Mouse (Mus musculus) intestine, embryonic 15.5 days (tissue): Measurements from ENCODE around the gene Atf1. TPM values are rescaled to one million over a fixed set of nuclear protein-coding genes. Genes with fewer than 3 reads are reported as not detected.

Experiments
- ATAC-seq: fragments of 200-750 bp; cut with Nextera tagmentation; 2 replicates; pipeline ENCODE4 v1.8.0; 2017; ENCODE audit warnings: moderate TSS enrichment, moderate library complexity
- H3K27ac ChIP-seq: fragments of 300-500 bp; sonication (generic); 2 replicates; pipeline ENCODE4 v1.5.1; 2015; ENCODE audit warnings: mild to moderate bottlenecking, inconsistent platforms
- H3K27me3 ChIP-seq: fragments of 300-500 bp; sonication (generic); replicated peaks from 2 replicates; pipeline ENCODE4 v1.6.1; 2015; ENCODE audit warnings: inconsistent platforms
- H3K36me3 ChIP-seq: fragments of 300-500 bp; sonication (generic); 2 replicates; pipeline ENCODE4 v1.6.1; 2015; ENCODE audit warnings: inconsistent platforms
- H3K4me1 ChIP-seq: fragments of 300-500 bp; sonication (generic); replicated peaks from 2 replicates; pipeline ENCODE4 v1.6.1; 2015; ENCODE audit warnings: inconsistent platforms
- H3K4me2 ChIP-seq: fragments of 300-500 bp; sonication (generic); replicated peaks from 2 replicates; pipeline ENCODE4 v1.6.1; 2015; ENCODE audit warnings: mild to moderate bottlenecking, inconsistent platforms
- H3K4me3 ChIP-seq: fragments of 300-500 bp; sonication (generic); replicated peaks from 2 replicates; pipeline ENCODE4 v1.5.1; 2015; ENCODE audit warnings: inconsistent platforms
- H3K9ac ChIP-seq: fragments of 300-500 bp; sonication (generic); 2 replicates; pipeline ENCODE4 v1.6.1; 2015; ENCODE audit warnings: inconsistent platforms
- H3K9me3 ChIP-seq: fragments of 300-500 bp; sonication (generic); 2 replicates; pipeline ENCODE4 v1.6.1; 2016; ENCODE audit warnings: inconsistent platforms
- WGBS: fragments of 180-500 bp; shearing (Covaris S2); methylation state at CpG from one replicate; pipeline ENCODE4 v1.1.7; 2015; 5-methylcytosine and 5-hydroxymethylcytosine counted together
- polyA plus RNA-seq: library from polyadenylated mRNA; unstranded; fragments of >200 nt; fragmentation: Nextera tagmentation; extraction: Ambion mirVana; gene quantifications from 2 replicates; pipeline ENCODE4 v1.2.1, GENCODE M21; 2015

Gene Atf1
- polyA plus RNA-seq, 1 experiment from 2014 or later, result 44.5 TPM

GRCm38 (mm10) chr15:100188962-100189404 is 38.6 kb upstream of the Atf1 start:
- ATAC-seq, result peak; percentile 51; the same call in 1 of the 2 replicates
- Histone ChIP-seq H3K4me3 (no peak overlapping the region), H3K36me3 (peaks cover 25% of the 10 kb centered on the region), H3K4me2 (no peak overlapping the region), H3K27me3 (no peaks in the 10 kb centered on the region), H3K4me1 (peaks cover 5% of the 10 kb centered on the region; the same call in 1 of the 2 replicates), H3K9me3 (no peaks in the 10 kb centered on the region), H3K27ac (no peak overlapping the region), H3K9ac (no peak overlapping the region)
- 53% methylated on average over 14 of the region's 14 CpGs for WGBS

- H3K9ac ChIP-seq, result no peak overlapping the region
- 94% methylated on average over 5 of the region's 5 CpGs for WGBS
Observed at GRCm38 (mm10) chr15:100190083-100190482, 37.5 kb upstream of the Atf1 start.

DNA sequence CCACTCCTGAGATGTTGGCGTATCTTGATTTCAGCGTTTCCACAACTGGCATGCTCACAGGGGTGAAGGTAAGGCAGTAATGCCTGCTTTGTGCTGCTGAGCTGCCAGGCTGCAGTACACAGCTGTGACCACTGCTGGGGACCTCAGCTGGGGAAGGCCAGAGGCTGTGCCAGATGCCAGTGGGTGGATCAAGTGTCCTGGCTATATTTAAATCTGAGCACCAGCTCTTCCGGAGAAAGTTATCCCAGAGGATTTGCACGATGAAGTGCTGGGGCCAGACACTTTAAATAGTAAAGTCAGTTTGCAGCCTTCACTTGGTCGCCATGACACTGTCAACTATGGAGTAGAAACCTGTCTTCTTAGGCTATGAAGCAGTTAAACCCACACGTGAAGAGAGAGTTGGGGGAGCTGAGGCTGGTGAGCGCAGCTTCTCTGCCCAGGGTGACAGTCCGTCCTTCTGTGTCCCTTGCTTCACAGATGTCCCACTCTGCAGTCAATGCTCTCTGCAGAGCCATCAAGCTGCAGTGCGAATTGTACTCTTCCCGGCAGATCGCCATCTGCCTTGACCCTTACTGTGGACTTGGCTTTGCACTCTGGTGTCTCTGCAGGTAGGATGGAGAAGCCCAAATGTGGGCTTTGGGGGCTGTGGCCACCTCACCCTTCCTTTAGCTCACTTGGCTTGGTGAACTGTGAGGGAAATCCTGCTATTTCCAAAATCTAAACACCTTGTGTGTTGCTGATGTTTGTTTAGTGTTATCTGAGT is 28.5 kb upstream of the Atf1 start:
- H3K9me3 ChIP-seq, result no peaks in the 10 kb centered on the region
- H3K4me1 ChIP-seq, result no peaks in the 10 kb centered on the region
- 0 out of 2 replicates have a peak, but pooled peaks cover 11% of the 10 kb centered on the region for H3K36me3 ChIP-seq
- H3K27ac ChIP-seq, result no peak overlapping the region
- no peaks in the 10 kb centered on the region for H3K27me3 ChIP-seq
- H3K4me2 ChIP-seq, result no peak overlapping the region
- no peak for ATAC-seq
- H3K4me3 ChIP-seq, result no peak overlapping the region
- 87% methylated on average over 11 of the region's 11 CpGs for WGBS
- no peak overlapping the region for H3K9ac ChIP-seq

More at GRCm38 (mm10) chr15:100190083-100190482, 37.5 kb upstream of the Atf1 start:
- Histone ChIP-seq H3K4me2 (no peak overlapping the region), H3K9me3 (no peaks in the 10 kb centered on the region), H3K27me3 (no peaks in the 10 kb centered on the region), H3K27ac (no peak overlapping the region), H3K36me3 (peaks cover 19% of the 10 kb centered on the region), H3K4me3 (no peak overlapping the region), H3K4me1 (peaks cover 5% of the 10 kb centered on the region; the same call in 1 of the 2 replicates)
- no peak for ATAC-seq

- Histone ChIP-seq H3K9me3 (no peaks in the 10 kb centered on the region), H3K4me2 (no peak overlapping the region), H3K9ac (no peak overlapping the region), H3K27ac (no peak overlapping the region), H3K4me3 (no peak overlapping the region), H3K4me1 (no peaks in the 10 kb centered on the region), H3K36me3 (0 out of 2 replicates have a peak, but pooled peaks cover 11% of the 10 kb centered on the region), H3K27me3 (no peaks in the 10 kb centered on the region)
- ATAC-seq, result no peak
- 74% methylated on average over 3 of the region's 3 CpGs for WGBS
Observed at GRCm38 (mm10) chr15:100199790-100200189, 27.8 kb upstream of the Atf1 start.

DNA sequence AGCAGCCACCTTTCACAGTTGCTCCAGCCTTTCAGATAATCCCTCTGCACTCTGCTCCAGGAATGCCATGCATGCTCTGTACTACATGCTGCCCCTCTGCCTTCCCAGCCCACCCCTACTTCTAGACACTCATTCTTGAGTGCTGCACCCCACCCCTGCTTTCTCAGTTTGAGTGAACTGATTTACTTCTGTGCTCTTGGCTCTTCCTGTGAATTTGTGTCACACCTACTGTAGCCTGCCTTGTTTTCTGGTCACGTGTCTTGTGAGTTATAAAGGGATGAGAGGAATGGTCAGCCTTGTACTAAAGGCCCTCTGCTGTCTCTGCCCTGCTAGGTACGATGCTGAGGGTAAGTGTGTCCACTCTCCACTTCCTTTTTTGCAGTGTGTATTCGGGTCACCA is 25.8 kb upstream of the Atf1 start:
- Histone ChIP-seq H3K36me3 (peaks cover 8% of the 10 kb centered on the region; the same call in 1 of the 2 replicates), H3K27me3 (no peaks in the 10 kb centered on the region), H3K4me1 (no peaks in the 10 kb centered on the region), H3K4me3 (no peak overlapping the region), H3K9me3 (no peaks in the 10 kb centered on the region), H3K4me2 (no peak overlapping the region), H3K9ac (no peak overlapping the region), H3K27ac (no peak overlapping the region)
- no peak for ATAC-seq
- WGBS, result 93% methylated on average over 3 of the region's 3 CpGs

GRCm38 (mm10) chr15:100202431-100203015 is 25.1 kb upstream of the Atf1 start:
- no peaks in the 10 kb centered on the region for H3K4me1 ChIP-seq
- peaks cover 12% of the 10 kb centered on the region; the same call in 1 of the 2 replicates for H3K36me3 ChIP-seq
- no peak overlapping the region for H3K27ac ChIP-seq
- 83% methylated on average over 4 of the region's 4 CpGs for WGBS
- H3K9ac ChIP-seq, result no peak overlapping the region
- H3K27me3 ChIP-seq, result no peaks in the 10 kb centered on the region
- no peak for ATAC-seq
- no peak overlapping the region for H3K4me2 ChIP-seq
- no peak overlapping the region for H3K4me3 ChIP-seq
- no peaks in the 10 kb centered on the region for H3K9me3 ChIP-seq

DNA sequence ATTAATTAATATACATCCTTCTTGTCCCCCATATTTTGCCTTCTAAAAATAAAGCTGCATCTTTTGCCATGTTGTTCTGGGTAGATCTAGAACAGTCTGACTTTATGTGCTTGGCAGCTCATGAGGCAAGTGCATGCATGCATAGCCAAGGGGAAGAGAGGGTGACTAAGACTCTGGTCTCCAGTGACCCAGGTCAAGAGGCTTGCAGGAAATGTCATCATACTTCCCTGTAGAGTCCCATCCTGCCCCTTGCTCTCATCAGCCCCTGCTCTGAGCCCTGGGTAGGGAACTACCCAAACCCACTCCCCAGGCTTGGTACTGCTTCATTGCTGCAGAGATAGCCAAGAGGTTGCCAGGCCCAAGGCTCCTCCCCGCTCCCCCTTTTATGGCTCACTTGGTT is 23.0 kb upstream of the Atf1 start:
- peak overlapping the region; percentile 23; the same call in 1 of the 2 replicates for H3K27ac ChIP-seq
- no peak for ATAC-seq
- 72% methylated on average over 1 of the region's 1 CpGs for WGBS

DNA sequence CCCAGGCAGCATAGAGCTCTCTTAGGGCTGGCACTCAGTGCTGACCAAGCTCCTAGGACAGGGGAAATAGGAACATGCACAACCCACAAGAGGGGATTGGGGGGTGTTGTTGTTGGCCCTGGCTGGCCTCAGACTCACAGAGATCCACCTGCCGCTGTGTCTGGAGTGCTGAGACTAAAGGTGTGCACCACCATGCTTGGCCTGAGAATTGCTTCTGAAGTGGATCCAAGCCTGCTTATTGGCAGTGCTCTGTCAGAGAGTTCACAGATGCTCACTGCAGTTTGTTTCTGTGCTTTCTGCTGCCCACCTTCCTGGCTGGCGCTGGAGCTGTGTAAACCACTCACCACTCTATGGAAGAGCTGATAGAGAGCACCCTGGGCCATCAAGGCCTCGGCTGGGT is 17.6 kb upstream of the Atf1 start:
- Histone ChIP-seq H3K9ac (no peak overlapping the region), H3K4me1 (no peaks in the 10 kb centered on the region), H3K36me3 (peaks cover 38% of the 10 kb centered on the region), H3K9me3 (no peaks in the 10 kb centered on the region), H3K27ac (no peak overlapping the region), H3K4me2 (no peak overlapping the region), H3K4me3 (no peak overlapping the region), H3K27me3 (no peaks in the 10 kb centered on the region)
- WGBS, result 96% methylated on average over 3 of the region's 3 CpGs
- ATAC-seq, result no peak

More for the DNA sequence above, 23.0 kb upstream of the Atf1 start:
- no peaks in the 10 kb centered on the region for H3K9me3 ChIP-seq
- H3K4me2 ChIP-seq, result no peak overlapping the region
- H3K4me1 ChIP-seq, result no peaks in the 10 kb centered on the region
- H3K36me3 ChIP-seq, result peaks cover 14% of the 10 kb centered on the region
- no peaks in the 10 kb centered on the region for H3K27me3 ChIP-seq
- H3K9ac ChIP-seq, result no peak overlapping the region
- no peak overlapping the region for H3K4me3 ChIP-seq

DNA sequence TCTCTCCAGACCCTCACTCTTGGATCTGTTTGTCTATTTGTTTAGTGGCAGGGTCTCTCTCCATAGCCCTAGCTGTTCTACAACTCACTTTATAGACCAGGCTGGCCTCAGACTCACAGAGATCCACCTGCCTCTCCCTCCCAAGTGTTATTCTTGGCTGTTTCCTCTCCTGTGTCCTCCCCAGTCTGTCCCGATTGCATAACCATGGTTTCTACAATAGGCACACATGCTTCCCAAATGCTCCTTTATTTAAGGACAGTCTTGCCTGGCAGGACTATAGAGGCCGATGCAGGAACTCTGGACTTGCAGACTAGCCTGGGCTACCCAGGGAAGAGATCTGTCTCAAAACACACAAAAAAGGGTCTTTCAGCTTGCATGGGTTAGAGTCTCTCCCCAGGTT is 14.3 kb upstream of the Atf1 start:
- H3K9me3 ChIP-seq, result no peaks in the 10 kb centered on the region
- H3K4me1 ChIP-seq, result no peaks in the 10 kb centered on the region
- no peak overlapping the region for H3K27ac ChIP-seq
- ATAC-seq, result no peak
- WGBS, result 94% methylated on average over 2 of the region's 2 CpGs
- no peak overlapping the region for H3K4me2 ChIP-seq
- no peaks in the 10 kb centered on the region for H3K27me3 ChIP-seq
- peaks cover 40% of the 10 kb centered on the region for H3K36me3 ChIP-seq
- no peak overlapping the region for H3K9ac ChIP-seq
- H3K4me3 ChIP-seq, result no peak overlapping the region

DNA sequence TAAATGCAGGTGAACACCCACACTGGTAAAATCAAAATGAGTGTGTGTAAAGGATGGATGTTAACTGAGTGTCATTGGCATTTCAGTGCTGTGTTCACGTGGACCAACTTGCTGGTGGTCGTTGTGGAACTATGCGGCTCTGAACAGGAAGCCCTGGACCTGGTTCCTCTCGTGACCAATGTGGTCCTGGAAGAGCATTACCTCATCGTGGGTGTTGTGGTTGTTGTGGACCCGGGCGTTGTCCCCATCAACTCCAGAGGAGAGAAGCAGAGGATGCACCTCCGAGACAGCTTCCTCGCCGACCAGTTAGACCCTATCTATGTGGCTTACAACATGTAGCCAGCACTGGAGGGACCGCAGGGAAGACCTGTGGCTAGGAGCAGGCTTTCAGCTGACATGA is 12.5 kb upstream of the Atf1 start:
- Histone ChIP-seq H3K9ac (no peak overlapping the region), H3K4me3 (no peak overlapping the region), H3K36me3 (peaks cover 33% of the 10 kb centered on the region), H3K9me3 (no peaks in the 10 kb centered on the region), H3K4me2 (no peak overlapping the region), H3K27me3 (no peaks in the 10 kb centered on the region), H3K27ac (no peak overlapping the region), H3K4me1 (no peaks in the 10 kb centered on the region)
- ATAC-seq, result no peak
- whole genome bisulfite sequencing, result 89% methylated on average over 11 of the region's 11 CpGs

DNA sequence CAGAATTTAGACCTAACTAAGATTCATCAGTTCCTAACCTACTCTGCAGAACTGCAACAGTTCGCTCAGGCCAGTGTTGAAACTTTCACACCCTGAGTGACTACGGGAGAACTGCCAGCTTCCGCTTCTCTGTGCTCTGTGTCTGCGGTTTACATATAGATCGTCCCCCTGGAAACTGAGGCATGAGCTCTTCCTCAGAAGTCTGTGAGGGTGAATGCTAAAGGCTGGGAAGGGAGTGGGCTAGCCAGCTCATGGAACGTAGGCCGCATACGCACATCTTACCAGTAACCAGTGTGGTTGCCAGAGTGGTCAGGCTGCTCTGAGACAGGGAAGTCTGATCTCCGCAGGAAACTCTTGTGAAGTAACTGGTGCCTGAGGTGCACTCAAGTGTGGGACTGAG is 11.4 kb upstream of the Atf1 start:
- Histone ChIP-seq H3K9ac (no peak overlapping the region), H3K4me3 (no peak overlapping the region), H3K36me3 (peaks cover 31% of the 10 kb centered on the region), H3K4me2 (no peak overlapping the region), H3K27me3 (no peaks in the 10 kb centered on the region), H3K4me1 (no peaks in the 10 kb centered on the region), H3K9me3 (no peaks in the 10 kb centered on the region), H3K27ac (no peak overlapping the region)
- no peak for ATAC-seq
- WGBS, result 93% methylated on average over 9 of the region's 9 CpGs

GRCm38 (mm10) chr15:100218018-100218417 is 9.6 kb upstream of the Atf1 start:
- 92% methylated on average over 3 of the region's 3 CpGs for WGBS
- Histone ChIP-seq H3K4me1 (no peaks in the 10 kb centered on the region), H3K4me3 (no peak overlapping the region), H3K4me2 (no peak overlapping the region), H3K27me3 (no peaks in the 10 kb centered on the region), H3K9me3 (no peaks in the 10 kb centered on the region), H3K36me3 (peaks cover 20% of the 10 kb centered on the region), H3K27ac (no peak overlapping the region), H3K9ac (no peak overlapping the region)
- ATAC-seq, result no peak

GRCm38 (mm10) chr15:100219396-100219795 is 8.2 kb upstream of the Atf1 start:
- Histone ChIP-seq H3K36me3 (peaks cover 16% of the 10 kb centered on the region), H3K27me3 (no peaks in the 10 kb centered on the region), H3K4me2 (no peak overlapping the region), H3K9me3 (no peaks in the 10 kb centered on the region), H3K4me3 (no peak overlapping the region), H3K27ac (no peak overlapping the region), H3K4me1 (no peaks in the 10 kb centered on the region), H3K9ac (no peak overlapping the region)
- whole genome bisulfite sequencing, result 82% methylated on average over 1 of the region's 1 CpGs
- ATAC-seq, result no peak
